Mouse (Mus musculus): ENCODE results near the gene Dynlt1f.
"Not testable (repeated sequence)": the region's sequence is repeated elsewhere in the genome, so short reads cannot be mapped to it uniquely, and the experiment has no call there.

Gene Dynlt1f

DNA sequence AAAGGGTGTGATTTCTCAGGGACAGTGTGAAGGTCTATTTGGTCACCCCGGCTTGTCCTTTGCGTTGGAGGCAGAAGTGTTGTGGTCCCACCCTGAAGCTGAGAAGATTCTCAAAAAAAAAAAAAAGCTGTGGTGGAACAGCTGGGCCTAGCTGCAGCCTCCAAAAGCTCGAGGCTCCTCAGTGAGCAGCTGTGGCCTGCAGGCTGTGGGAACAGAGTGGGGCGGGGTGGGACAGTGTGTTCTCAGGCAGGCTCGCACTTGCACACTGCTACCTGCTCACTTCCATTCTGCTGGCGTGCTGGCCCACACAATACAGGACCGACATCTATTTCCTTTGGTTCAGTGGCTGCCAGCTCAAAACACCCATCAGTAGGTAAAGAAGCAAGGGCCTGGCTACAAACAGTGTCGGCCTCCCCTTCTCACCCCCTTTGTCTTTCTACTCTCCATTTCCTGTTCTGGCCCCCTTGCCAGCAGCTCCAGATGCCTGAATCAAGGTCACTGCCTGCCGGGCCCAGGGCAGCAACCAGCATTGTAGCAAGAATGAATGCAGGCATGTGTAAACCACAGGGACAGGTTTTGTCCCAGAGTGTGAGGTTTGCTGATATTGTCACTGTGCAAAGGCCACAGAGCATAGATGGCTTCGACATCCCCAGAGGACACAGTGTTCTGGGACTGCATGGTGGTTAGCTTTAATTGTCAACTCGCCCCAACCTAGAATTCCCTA lies 5.6 kb upstream of the Dynlt1f start:
- DNase-seq (ENCODE audit: low spot score in 2 of 2): not testable (repeated sequence)

DNA sequence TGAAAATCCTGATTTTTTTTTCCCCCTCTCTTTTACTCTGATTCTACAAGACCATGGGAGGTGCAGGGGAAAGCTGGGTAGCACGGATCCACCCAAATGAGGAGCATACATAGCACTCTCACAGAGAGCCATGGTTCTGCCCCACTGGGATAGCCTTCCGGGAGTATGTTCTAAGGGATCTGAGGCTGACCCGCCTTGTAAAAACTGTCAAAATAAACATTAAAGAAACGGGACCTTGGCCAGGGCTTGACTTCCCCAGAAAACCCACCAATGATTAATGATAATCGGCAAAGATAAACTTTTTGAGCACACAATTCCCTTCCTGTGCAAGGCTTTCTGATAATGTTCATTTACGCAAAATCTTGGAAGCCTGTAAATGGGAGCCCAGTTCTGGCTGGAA lies 4.9 kb upstream of the Dynlt1f start:
- not testable (repeated sequence) for DNase-seq (ENCODE audit: low spot score in 2 of 2)

DNA sequence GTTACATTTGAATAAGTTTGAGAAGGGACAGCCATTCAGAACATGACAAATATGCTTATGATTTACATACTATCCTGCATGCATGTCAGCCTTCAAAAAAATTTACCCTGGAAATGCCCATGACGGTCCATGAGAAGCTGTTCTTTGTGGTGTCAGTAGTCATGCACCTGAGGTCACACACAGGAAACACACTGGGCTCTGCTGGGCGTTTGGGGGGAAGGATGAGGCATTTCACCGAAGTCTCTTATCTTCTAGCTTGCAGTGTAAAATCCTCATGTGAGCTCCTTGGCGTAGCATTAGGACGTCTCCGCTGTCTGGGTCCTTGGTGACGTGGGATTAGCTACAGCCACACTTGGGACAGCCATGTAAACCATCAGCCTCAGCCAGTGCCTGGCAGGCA lies 3.1 kb upstream of the Dynlt1f start, which contains the start of gene Sytl3:
TSS of gene Sytl3 (plus strand) at position 293 of the 400 bp plus-strand sequence.
- not testable (repeated sequence) for DNase-seq (ENCODE audit: low spot score in 2 of 2)

DNA sequence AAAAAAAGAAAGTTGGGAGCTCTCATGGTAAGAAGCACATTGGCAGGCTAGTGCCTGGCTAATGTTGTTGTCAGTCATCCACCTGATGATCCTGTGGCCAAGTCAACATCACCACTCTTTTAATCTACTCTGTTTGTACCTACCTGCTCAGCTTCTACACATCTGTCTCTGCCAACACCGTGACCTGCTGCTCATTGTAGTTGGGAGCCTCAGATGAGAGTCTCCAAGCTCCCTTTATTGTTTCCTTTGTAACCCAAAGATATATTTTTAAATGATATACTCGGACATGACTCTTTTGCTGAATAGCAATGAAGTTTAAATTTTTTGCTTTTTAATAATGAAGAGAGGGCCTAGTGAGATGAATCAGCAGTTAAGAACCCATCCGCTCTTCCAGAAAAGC lies 771 bp upstream of the Dynlt1f start:
- DNase-seq (ENCODE audit: low spot score in 2 of 2): not testable (repeated sequence)

DNA sequence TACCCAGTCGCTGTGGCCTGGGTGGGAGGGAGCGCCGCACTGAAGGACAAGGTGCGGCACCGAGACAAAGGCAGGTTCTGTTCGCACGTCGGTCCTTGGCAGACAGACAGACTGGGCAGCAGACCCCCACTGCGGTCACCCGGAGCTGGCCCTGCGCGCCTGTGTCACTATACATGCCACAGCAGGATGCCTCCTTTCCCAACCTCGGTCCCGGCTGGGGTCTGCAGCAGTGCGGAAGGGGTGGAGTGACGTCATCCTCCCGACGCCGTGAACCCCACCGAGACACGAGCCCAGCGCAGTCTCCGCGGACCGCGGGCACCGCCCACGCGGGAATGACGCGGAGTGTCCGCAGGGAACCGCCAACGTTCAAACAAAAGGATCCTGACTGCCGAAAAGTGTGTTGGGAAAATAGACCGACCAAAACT lies 601 bp downstream of the Dynlt1f start:
- peak in 1 of 2 experiments; percentile 70 for DNase-seq (ENCODE audit: low spot score in 2 of 2)

DNA sequence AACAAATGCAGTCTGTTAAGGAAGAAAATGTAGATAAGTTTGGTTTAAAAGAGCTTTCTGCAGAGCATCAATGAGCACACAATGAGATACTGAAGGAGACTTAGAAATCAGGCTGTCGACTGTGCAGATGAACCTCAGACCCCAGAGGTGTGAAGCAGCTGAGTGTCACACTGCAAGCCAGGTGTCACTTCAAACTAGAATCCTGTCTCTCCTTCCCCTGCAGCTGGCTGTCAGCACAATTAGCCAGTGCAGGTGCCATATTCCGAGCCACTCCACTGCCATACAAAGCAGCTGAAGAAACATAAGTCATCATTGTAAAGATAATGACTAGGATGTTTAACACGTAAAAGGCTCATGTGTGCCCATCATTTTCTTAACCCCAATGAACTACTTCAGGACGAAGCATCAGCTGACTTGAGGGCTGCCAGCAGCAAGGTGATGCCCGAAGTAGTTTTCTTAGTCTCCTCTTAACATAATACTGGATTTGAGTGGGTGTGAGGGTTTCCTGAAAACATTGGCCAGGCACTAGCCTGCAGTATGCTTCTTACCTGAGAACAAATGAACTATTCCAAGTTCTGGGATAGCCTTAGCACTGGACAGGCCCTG lies 2.3 kb downstream of the Dynlt1f start:
- not testable (repeated sequence) for DNase-seq (ENCODE audit: low spot score in 2 of 2)

- peak; percentile 65 for DNase-seq (ENCODE audit: low spot score in 2 of 2)
These were observed 4.7 kb downstream of the Dynlt1f start for GRCm38 (mm10) chr17:6650904-6651565.

- DNase-seq (ENCODE audit: low spot score in 2 of 2): not testable (repeated sequence)
These were observed 8.2 kb downstream of the Dynlt1f start for GRCm38 (mm10) chr17:6647452-6647851.

DNA sequence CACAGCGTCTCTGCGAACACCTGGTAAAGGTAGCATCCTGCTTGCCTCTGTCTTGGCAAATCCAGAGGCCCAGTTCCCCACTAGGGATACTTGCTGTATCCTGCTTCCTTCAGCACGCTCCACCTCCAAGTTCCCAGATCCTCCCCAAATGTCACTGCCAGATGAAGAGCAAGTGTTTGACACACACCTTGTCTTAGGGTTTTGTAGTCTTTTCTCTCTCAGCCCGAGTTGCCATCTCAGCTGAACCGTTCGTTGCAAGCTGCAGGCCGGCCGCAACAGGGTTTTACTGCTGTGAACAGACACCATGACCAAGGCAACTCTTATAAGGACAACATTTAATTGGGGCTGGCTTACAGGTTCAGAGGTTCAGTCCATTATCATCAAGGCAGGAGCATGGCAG lies 8.9 kb downstream of the Dynlt1f start:
- DNase-seq (ENCODE audit: low spot score in 2 of 2): not testable (repeated sequence)

DNA sequence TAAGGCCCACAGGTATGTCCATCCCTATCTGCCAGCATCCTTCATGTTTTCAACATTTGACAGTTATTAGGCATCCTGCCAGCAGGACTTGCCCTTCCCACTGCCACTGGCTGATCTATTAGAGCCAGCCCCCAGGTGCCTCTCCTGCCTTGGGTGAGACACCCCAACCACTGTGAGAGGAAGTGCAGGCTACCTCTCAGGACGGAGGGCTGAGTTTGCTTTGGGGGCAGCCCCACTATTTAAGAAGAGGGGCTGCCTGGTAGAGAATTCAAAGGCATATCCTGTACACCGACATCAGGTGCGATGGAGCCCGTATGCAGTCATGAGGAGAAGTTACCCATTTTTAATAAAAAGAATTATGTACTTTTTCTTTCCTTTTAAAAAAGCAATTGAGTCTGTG lies 10.0 kb downstream of the Dynlt1f start:
- DNase-seq (ENCODE audit: low spot score in 2 of 2): not testable (repeated sequence)

GRCm38 (mm10) chr17:6644673-6645072 lies 11.0 kb downstream of the Dynlt1f start:
- DNase-seq (ENCODE audit: low spot score in 2 of 2): not testable (repeated sequence)

DNA sequence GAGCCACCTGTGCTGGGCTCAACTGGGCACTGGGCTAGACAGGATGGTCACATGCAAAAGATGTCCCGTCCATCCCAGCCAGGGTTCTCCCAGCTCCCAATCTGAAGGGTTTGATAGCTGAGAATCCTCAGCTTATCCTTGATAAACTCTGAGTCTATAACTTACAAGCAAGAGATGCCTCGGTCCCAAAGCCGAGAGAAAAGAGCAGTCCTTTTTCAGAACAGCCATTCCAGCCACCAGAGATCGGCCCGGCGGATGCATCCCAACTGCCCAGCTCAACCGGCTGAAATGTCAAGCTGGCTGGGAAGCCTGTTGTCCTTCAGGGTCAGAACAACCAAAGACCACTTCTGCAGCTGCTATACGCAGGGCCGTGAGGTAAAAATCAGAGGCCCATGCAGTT lies 11.5 kb downstream of the Dynlt1f start:
- DNase-seq (ENCODE audit: low spot score in 2 of 2): not testable (repeated sequence)

DNA sequence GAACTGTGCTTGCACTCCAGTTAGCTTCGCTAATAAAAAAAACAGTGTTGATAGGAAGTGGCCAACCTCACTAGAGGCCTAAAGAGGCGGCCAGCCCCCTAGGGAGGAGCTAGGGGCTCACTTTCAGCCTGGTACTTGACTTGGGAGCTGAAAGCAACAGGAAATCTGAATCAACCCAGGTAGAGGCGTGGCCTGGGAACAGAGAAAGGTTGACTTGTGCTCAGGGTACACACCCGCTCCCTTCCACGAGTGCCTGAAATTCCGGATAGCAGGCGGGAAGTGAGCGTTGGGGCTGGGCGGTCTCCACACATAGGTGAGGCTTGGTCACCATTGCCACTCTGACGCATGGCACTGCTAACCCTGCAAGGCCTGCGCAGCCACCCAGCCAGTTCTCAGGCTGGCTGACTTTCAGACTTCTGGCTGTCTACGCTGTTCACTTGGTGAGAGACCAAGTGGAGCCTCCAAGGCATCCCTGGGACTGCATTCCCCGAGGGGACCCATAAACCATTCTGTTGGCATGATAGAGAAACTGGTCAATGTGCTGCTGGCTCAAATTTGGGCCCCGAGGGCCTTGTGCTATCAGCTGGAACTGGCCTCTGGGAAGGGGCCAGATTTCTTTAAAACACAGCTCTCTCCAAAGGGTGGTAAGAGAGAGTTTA lies 14.8 kb downstream of the Dynlt1f start:
- DNase-seq (ENCODE audit: low spot score in 2 of 2): not testable (repeated sequence)

DNA sequence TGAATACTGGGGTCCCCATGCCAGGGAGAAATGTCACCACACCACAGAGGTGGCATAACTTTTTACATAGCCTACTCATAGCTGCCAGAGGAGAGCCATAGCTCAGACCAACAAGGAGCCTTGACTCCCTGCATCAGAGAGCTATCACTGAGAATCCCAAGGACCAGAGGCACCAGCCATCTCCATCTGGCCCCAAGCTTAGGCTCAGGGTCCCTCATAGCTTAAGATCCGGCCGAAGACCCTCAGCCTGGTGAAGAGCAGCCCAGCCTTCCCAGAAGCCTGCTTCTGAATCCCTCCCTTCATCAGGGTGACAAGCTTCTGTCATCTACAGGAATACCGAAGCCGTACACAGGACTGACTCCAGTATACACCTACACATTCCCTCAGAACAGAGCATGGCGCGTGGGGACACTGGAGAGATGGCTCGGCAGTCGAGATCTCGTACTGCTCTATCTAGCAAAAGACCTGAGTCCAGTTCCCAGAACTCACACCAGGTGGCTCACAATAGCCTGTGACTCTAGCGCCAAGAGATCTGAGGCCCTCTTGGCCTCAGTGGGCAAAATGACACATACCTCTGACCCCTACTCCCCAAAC lies 15.6 kb downstream of the Dynlt1f start:
- DNase-seq (ENCODE audit: low spot score in 2 of 2): not testable (repeated sequence)

GRCm38 (mm10) chr17:6639486-6639885 lies 16.2 kb downstream of the Dynlt1f start:
- not testable (repeated sequence) for DNase-seq (ENCODE audit: low spot score in 2 of 2)

GRCm38 (mm10) chr17:6638444-6638843 lies 17.3 kb downstream of the Dynlt1f start:
- not testable (repeated sequence) for DNase-seq (ENCODE audit: low spot score in 2 of 2)

- DNase-seq (ENCODE audit: low spot score in 2 of 2): not testable (repeated sequence)
These were observed 18.3 kb downstream of the Dynlt1f start for GRCm38 (mm10) chr17:6637434-6637833.

GRCm38 (mm10) chr17:6636861-6637260 lies 18.8 kb downstream of the Dynlt1f start:
- no peak for DNase-seq (ENCODE audit: low spot score in 2 of 2)

- DNase-seq (ENCODE audit: low spot score in 2 of 2): not testable (repeated sequence)
These were observed 19.9 kb downstream of the Dynlt1f start for GRCm38 (mm10) chr17:6635781-6636180.

- not testable (repeated sequence) for DNase-seq (ENCODE audit: low spot score in 2 of 2)
These were observed 22.9 kb downstream of the Dynlt1f start for GRCm38 (mm10) chr17:6632850-6633249.

DNA sequence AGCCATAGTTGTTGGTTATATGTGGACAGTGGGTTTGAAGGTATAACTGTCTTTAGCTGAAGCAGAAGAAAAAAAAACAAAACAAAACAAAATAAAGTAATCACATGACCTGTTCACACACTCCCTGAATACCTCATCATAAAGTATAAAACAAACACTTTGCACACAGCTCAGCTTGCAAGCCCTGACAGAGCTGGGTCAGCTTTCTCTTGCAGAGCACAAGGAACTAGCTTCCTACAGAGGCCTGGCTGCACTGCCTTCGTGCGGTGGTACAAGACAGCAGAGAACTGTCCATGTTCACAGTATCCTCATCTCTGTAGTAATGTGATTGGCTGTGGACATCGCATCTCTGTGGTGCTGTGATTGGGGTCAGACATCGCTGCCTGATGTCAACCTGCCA lies 25.3 kb downstream of the Dynlt1f start:
- not testable (repeated sequence) for DNase-seq (ENCODE audit: low spot score in 2 of 2)

Measured in frontal cortex, postnatal 36 days (tissue).